Mouse (Mus musculus): Measurements from ENCODE around the gene Alk. TPM values are rescaled to one million over a fixed set of nuclear protein-coding genes. Genes with fewer than 3 reads are reported as not detected.

Gene Alk
- polyA plus RNA-seq, 1 experiment from 2014 or later: 0.07 TPM

DNA sequence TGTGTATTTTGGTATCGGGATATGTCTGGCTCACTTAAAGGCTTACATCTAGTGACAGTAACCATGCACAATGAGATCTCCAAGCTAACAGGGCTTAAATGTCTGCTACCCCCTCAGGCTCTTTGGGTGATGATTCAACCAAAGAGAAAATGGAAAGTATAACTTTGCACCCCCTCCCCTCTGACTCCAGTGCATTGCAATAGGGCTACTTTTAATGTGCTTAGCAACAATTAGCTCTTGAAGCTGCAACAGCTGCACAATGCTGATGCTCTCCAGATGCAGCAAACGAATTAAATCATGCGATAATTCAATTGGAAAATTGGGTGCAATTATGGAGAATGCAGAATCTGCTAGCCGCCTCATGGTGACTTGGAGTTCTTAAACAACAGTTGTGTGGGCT is 278.5 kb downstream of the Alk start:
- H3K4me2 ChIP-seq (ENCODE audit: low read depth, low read length): no peak overlapping the region
- no peak overlapping the region for H3K27ac ChIP-seq (ENCODE audit: low read depth)
- no peaks in the 10 kb centered on the region for H3K9me3 ChIP-seq (ENCODE audit: low read length)
- H3K4me3 ChIP-seq (ENCODE audit: low read depth, low read length): no peak overlapping the region
- no peak for ATAC-seq
- no peaks in the 10 kb centered on the region for H3K27me3 ChIP-seq (ENCODE audit: insufficient read depth, low read length)
- no peaks in the 10 kb centered on the region for H3K4me1 ChIP-seq (ENCODE audit: insufficient read depth)
- TF ChIP-seq CTCF (IDR thresholded peaks at IDR 0.05; ENCODE audit: low read depth) (no peak), EP300 (IDR thresholded peaks at IDR 0.05; ENCODE audit: low read depth) (no peak)
- H3K9ac ChIP-seq (replicated peaks): no peak overlapping the region
- H3K36me3 ChIP-seq (replicated peaks; ENCODE audit: insufficient read depth, low read length): no peaks in the 10 kb centered on the region
- WGBS (ENCODE audit: insufficient replicate concordance): 72% methylated on average over 4 of the region's 4 CpGs
- no peak for DNase-seq

GRCm38 (mm10) chr17:72319576-72319975 is 284.9 kb downstream of the Alk start:
- H3K27ac ChIP-seq (ENCODE audit: low read depth): no peak overlapping the region
- no peaks in the 10 kb centered on the region for H3K9me3 ChIP-seq (ENCODE audit: low read length)
- DNase-seq (no peak), ATAC-seq (no peak)
- H3K4me1 ChIP-seq (ENCODE audit: insufficient read depth): no peaks in the 10 kb centered on the region
- H3K36me3 ChIP-seq (replicated peaks; ENCODE audit: insufficient read depth, low read length): no peaks in the 10 kb centered on the region
- no peak overlapping the region for H3K4me2 ChIP-seq (ENCODE audit: low read depth, low read length)
- no peaks in the 10 kb centered on the region for H3K27me3 ChIP-seq (ENCODE audit: insufficient read depth, low read length)
- H3K4me3 ChIP-seq (ENCODE audit: low read depth, low read length): no peak overlapping the region
- H3K9ac ChIP-seq (replicated peaks): no peak overlapping the region
- TF ChIP-seq EP300 (IDR thresholded peaks at IDR 0.05; ENCODE audit: low read depth): no peak
- TF ChIP-seq CTCF (IDR thresholded peaks at IDR 0.05; ENCODE audit: low read depth): peak; percentile 41

- WGBS (ENCODE audit: insufficient replicate concordance): 65% methylated on average over 5 of the region's 5 CpGs
- no peak for TF ChIP-seq EP300 (IDR thresholded peaks at IDR 0.05; ENCODE audit: low read depth)
- no peak for TF ChIP-seq CTCF (IDR thresholded peaks at IDR 0.05; ENCODE audit: low read depth)
- ATAC-seq (no peak), DNase-seq (no peak)
- Histone ChIP-seq H3K9me3 (ENCODE audit: low read length) (no peaks in the 10 kb centered on the region), H3K4me1 (ENCODE audit: insufficient read depth) (no peaks in the 10 kb centered on the region), H3K27me3 (ENCODE audit: insufficient read depth, low read length) (no peaks in the 10 kb centered on the region), H3K4me2 (ENCODE audit: low read depth, low read length) (no peak overlapping the region), H3K36me3 (replicated peaks; ENCODE audit: insufficient read depth, low read length) (no peaks in the 10 kb centered on the region), H3K9ac (replicated peaks) (no peak overlapping the region), H3K4me3 (ENCODE audit: low read depth, low read length) (no peak overlapping the region), H3K27ac (ENCODE audit: low read depth) (no peak overlapping the region)
Measured at GRCm38 (mm10) chr17:72299651-72300050, 304.8 kb downstream of the Alk start.

DNA sequence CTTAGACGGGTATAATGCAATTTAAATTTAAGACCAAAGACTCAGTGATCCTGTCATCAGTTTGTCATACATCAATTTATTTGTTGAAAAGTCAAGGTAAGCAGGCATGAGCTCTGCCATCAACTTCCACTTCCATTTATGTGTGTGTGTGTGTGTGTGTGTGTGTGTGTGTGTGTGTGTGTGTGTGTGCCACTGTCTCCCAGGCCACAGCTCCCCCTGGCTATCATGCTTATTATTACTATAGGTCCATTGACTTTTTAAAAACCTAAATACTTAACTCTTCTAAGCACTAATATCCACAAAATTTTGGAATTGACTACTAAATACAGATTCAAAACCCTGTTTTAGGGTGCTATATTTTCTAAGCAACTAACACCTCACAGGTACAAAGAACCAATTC is 308.1 kb downstream of the Alk start:
- WGBS (ENCODE audit: insufficient replicate concordance): 84% methylated on average over 1 of the region's 1 CpGs
- H3K9me3 ChIP-seq (ENCODE audit: low read length): no peaks in the 10 kb centered on the region
- no peaks in the 10 kb centered on the region for H3K27me3 ChIP-seq (ENCODE audit: insufficient read depth, low read length)
- ATAC-seq: no peak
- H3K4me3 ChIP-seq (ENCODE audit: low read depth, low read length): no peak overlapping the region
- H3K27ac ChIP-seq (ENCODE audit: low read depth): no peak overlapping the region
- H3K9ac ChIP-seq (replicated peaks): no peak overlapping the region
- no peak overlapping the region for H3K4me2 ChIP-seq (ENCODE audit: low read depth, low read length)
- H3K4me1 ChIP-seq (ENCODE audit: insufficient read depth): no peaks in the 10 kb centered on the region
- TF ChIP-seq EP300 (IDR thresholded peaks at IDR 0.05; ENCODE audit: low read depth) (no peak), CTCF (IDR thresholded peaks at IDR 0.05; ENCODE audit: low read depth) (no peak)
- DNase-seq: no peak
- no peaks in the 10 kb centered on the region for H3K36me3 ChIP-seq (replicated peaks; ENCODE audit: insufficient read depth, low read length)

GRCm38 (mm10) chr17:72293267-72293580 is 311.2 kb downstream of the Alk start:
- no peak overlapping the region for H3K27ac ChIP-seq (ENCODE audit: low read depth)
- no peak for ATAC-seq
- H3K36me3 ChIP-seq (replicated peaks; ENCODE audit: insufficient read depth, low read length): no peaks in the 10 kb centered on the region

DNA sequence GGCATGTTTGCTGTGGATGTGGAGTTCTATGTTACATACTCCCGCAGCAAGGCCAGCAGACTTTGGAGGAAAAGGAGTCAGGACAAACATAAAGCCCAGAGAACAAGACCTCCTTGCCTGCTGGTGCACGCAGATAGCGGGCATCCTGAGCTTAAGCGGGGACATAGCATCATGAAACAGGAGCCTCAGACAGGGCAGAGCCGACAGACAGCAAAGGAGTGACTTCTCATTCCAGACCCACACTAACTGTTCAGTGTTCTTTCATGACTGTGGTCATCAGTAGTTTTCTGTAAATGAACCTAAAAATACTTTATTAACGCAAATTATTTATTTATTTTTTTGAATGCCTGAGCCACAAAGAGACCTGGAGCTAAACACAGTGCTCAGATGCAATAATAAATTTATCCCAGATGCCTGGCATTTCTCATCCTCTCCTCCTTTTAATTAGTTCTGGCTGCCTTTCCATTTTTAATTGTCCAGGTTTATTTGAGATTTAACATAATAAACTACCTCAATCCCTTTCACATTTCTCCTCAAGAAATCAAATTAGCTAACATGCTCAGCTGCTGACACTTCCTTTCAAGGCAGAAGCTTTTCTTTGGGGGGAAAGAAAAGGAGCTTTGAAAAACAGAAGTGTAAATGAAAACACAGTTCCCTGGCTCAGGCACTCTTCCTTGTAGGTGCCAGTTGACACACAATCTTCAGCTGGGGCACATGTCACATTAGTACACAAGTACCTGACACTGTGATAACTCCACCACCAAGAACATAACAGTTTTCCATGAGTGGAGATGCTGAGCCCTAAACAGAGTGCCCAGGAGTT is 311.8 kb downstream of the Alk start:
- Histone ChIP-seq H3K27me3 (ENCODE audit: insufficient read depth, low read length) (no peaks in the 10 kb centered on the region), H3K4me2 (ENCODE audit: low read depth, low read length) (no peak overlapping the region), H3K4me3 (ENCODE audit: low read depth, low read length) (no peak overlapping the region), H3K27ac (ENCODE audit: low read depth) (no peak overlapping the region), H3K4me1 (ENCODE audit: insufficient read depth) (no peaks in the 10 kb centered on the region), H3K9ac (replicated peaks) (no peak overlapping the region), H3K36me3 (replicated peaks; ENCODE audit: insufficient read depth, low read length) (no peaks in the 10 kb centered on the region), H3K9me3 (ENCODE audit: low read length) (no peaks in the 10 kb centered on the region)
- DNase-seq (no peak), ATAC-seq (no peak)
- TF ChIP-seq EP300 (IDR thresholded peaks at IDR 0.05; ENCODE audit: low read depth) (no peak), CTCF (IDR thresholded peaks at IDR 0.05; ENCODE audit: low read depth) (no peak)
- 77% methylated on average over 6 of the region's 6 CpGs for WGBS (ENCODE audit: insufficient replicate concordance)

More at GRCm38 (mm10) chr17:72293267-72293580, 311.2 kb downstream of the Alk start:
- 61% methylated on average over 3 of the region's 3 CpGs for WGBS (ENCODE audit: insufficient replicate concordance)
- Histone ChIP-seq H3K9me3 (ENCODE audit: low read length) (no peaks in the 10 kb centered on the region), H3K9ac (replicated peaks) (no peak overlapping the region), H3K27me3 (ENCODE audit: insufficient read depth, low read length) (no peaks in the 10 kb centered on the region), H3K4me2 (ENCODE audit: low read depth, low read length) (no peak overlapping the region), H3K4me1 (ENCODE audit: insufficient read depth) (no peaks in the 10 kb centered on the region), H3K4me3 (ENCODE audit: low read depth, low read length) (no peak overlapping the region)
- TF ChIP-seq CTCF (IDR thresholded peaks at IDR 0.05; ENCODE audit: low read depth) (no peak), EP300 (IDR thresholded peaks at IDR 0.05; ENCODE audit: low read depth) (no peak)
- DNase-seq: no peak

All from liver, postnatal 0 days (tissue).